Mouse (Mus musculus): ENCODE measurements around the gene Large1.
"Not testable (repeated sequence)": the region's sequence is repeated elsewhere in the genome, so short reads cannot be mapped to it uniquely, and the experiment has no call there.

Gene Large1

GRCm38 (mm10) chr8:73003858-73004257 lies 349.5 kb downstream of the Large1 start:
- DNase-seq = peak; percentile 46 to 52

- DNase-seq = no peak
Measured at GRCm38 (mm10) chr8:72993831-72994230, 359.5 kb downstream of the Large1 start.

GRCm38 (mm10) chr8:72990425-72990824 lies 362.9 kb downstream of the Large1 start:
- no peak for DNase-seq

- no peak for DNase-seq
Measured at GRCm38 (mm10) chr8:72982832-72983231, 370.5 kb downstream of the Large1 start.

- DNase-seq = peak in 1 of 2 experiments; percentile 16
Measured at GRCm38 (mm10) chr8:72955074-72955473, 398.3 kb downstream of the Large1 start.

- DNase-seq = not testable (repeated sequence)
Measured at GRCm38 (mm10) chr8:72941393-72941792, 411.9 kb downstream of the Large1 start.

- DNase-seq = peak; percentile 15 to 26
Measured at GRCm38 (mm10) chr8:72919182-72919902, 434.0 kb downstream of the Large1 start.

GRCm38 (mm10) chr8:72905491-72905890 lies 447.8 kb downstream of the Large1 start:
- DNase-seq = no peak

GRCm38 (mm10) chr8:72901591-72901990 lies 451.7 kb downstream of the Large1 start:
- DNase-seq = no peak

GRCm38 (mm10) chr8:72899321-72899720 lies 454.0 kb downstream of the Large1 start:
- DNase-seq = no peak

GRCm38 (mm10) chr8:72883033-72883432 lies 470.3 kb downstream of the Large1 start:
- no peak for DNase-seq

- DNase-seq = no peak
Measured at GRCm38 (mm10) chr8:72873411-72873810, 479.9 kb downstream of the Large1 start.

- DNase-seq = no peak
Measured at GRCm38 (mm10) chr8:72846881-72847280, 506.5 kb downstream of the Large1 start.

- DNase-seq = no peak
Measured at GRCm38 (mm10) chr8:72835863-72836262, 517.5 kb downstream of the Large1 start.

- DNase-seq = no peak
Measured at GRCm38 (mm10) chr8:72833112-72833511, 520.2 kb downstream of the Large1 start.

- DNase-seq = no peak
Measured at GRCm38 (mm10) chr8:72832371-72832770, 521.0 kb downstream of the Large1 start.

GRCm38 (mm10) chr8:72817655-72818349 lies 535.5 kb downstream of the Large1 start:
- no peak for DNase-seq

- DNase-seq = no peak
Measured at GRCm38 (mm10) chr8:72816679-72817078, 536.7 kb downstream of the Large1 start.

- peak in 1 of 2 experiments; percentile 2 for DNase-seq
Measured at GRCm38 (mm10) chr8:72815681-72816080, 537.7 kb downstream of the Large1 start.

GRCm38 (mm10) chr8:72812690-72813089 lies 540.6 kb downstream of the Large1 start:
- peak; percentile 4 to 5 for DNase-seq

- no peak for DNase-seq
Measured at GRCm38 (mm10) chr8:72801583-72801982, 551.8 kb downstream of the Large1 start.

GRCm38 (mm10) chr8:72780644-72781043 lies 572.7 kb downstream of the Large1 start:
- no peak for DNase-seq

- no peak for DNase-seq
Measured at GRCm38 (mm10) chr8:72777797-72778196, 575.5 kb downstream of the Large1 start.

GRCm38 (mm10) chr8:72766777-72767176 lies 586.6 kb downstream of the Large1 start:
- DNase-seq = no peak

All from kidney, postnatal 4 days (tissue).